Mouse (Mus musculus) heart, postnatal 36 days (tissue): ENCODE data around the gene Kif1c. TPM values are rescaled to one million over a fixed set of nuclear protein-coding genes. Genes with fewer than 3 reads are reported as not detected.
A peak's percentile ranks its signal among the peaks of the same experiment; 100 is the strongest.
"Not testable (repeated sequence)": the region's sequence is repeated elsewhere in the genome, so short reads cannot be mapped to it uniquely, and the experiment has no call there.

Experiments
- DNase-seq, 2 experiments: peaks; one replicate each; pipeline ENCODE4 v3.0.0; 2021 to 2022
- intact Hi-C: fragments of 180-260 bp; cut with DNase I; formaldehyde crosslinking; loops from one replicate; pipeline ENCODE4 v1.15.1; 2025
- microRNA-seq, 2 experiments: library from miRNA; unstranded; fragments of <30 nt; microRNA quantifications; one replicate each; pipeline ENCODE4 v1.2.0; 2021; ENCODE audit warnings: borderline number of aligned reads in 2 of 2
- total RNA-seq, 2 experiments: library from RNA; stranded (reverse); gene quantifications; 2 replicates each; pipeline ENCODE4 v1.2.3; 2021

Gene Kif1c
- total RNA-seq, 2 experiments from 2014 or later = 469 to 490 TPM

DNA sequence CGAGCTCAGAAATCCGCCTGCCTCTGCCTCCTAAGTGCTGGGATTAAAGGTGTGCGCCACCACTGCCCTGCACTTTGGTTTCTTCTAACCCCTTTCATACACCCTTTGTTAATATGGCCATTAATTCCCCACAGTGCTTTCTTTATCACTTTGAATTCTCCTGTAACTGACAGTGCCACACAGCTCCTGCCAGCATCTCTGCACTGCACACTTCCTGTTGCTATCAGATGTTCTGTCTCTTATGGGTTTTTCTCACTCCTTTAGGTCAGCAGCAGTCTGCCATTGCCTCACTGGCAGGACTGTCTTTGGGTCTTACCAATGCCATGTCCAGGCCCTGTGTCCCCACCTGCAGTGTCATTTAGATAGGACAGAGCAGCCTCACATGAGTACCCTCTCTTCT is 70.5 kb downstream of the Kif1c start:
- no peak for DNase-seq
- intact Hi-C loops = no loop called here

DNA sequence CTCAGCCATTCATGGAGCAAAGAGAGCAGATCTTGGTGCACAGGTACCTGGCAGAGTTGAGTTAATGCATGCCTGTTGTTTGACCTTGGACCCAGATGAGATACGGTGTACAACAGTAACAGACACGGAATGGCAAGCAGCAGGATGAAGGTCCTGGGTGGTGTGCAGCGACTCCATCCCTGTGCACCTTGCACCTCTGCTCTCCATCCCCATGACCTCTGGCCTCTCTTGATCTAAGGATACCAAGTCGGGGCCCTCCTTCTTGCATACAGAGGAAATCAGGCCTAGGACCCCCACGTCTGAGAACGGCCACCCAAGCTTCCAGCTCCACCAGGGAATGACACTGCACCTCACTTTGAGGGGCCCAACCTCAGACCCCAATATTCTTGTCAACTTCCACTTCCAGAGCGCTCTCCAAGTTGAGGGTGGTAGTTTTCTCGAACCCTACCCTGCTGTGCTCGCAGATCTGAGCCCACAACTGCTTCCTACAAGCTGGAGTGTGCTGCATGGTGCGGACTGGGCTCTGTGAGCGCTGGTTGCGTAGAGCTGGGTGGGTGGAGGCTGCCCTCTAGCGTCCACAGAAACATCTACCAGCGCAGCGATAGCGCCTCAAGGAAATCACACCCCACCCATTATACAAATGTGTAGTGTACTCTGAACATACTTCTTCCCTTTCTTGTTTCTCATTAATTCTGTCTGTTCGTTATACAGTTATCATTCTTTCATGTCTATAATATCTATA is 76.7 kb downstream of the Kif1c start:
- intact Hi-C loops = loop anchor here (1.0 kb wide), 1 partner anchor 38 kb away; no protein-coding TSS in a partner anchor
- peak; percentile 68 to 72 for DNase-seq

- intact Hi-C loops = loop anchor here (1.0 kb wide), 1 partner anchor 38 kb away; no protein-coding TSS in a partner anchor
- no peak for DNase-seq
Measured at GRCm38 (mm10) chr11:70777634-70778033, 77.3 kb downstream of the Kif1c start.

- DNase-seq, intact Hi-C loops: not testable (repeated sequence)
Measured at GRCm38 (mm10) chr11:70778058-70778457, 77.7 kb downstream of the Kif1c start.

Small RNA genes within 50 kb of the gene (microRNA-seq; reads per million reads assigned to microRNA genes)
- gene Gm22760 (0 reads per million in 2 experiments), gene Mir6925 (0 to 2.7 reads per million in 2 experiments)

Other genes starting within 250 kb of the Kif1c start
- 1 to 10 TPM; 8.9 to 9.7 TPM for gene Med11, start 248.6 kb upstream of the Kif1c start, total RNA-seq
- 1 to 10 TPM; 1.8 to 2.2 TPM for gene Zmynd15, start 241.1 kb upstream of the Kif1c start, total RNA-seq
- gene Cxcl16, start 240.6 kb upstream of the Kif1c start, total RNA-seq = 10 to 100 TPM in 1 of 2 experiments, 1 to 10 TPM in 1; 9.6 to 10.9 TPM
- gene Tm4sf5, start 195.3 kb upstream of the Kif1c start, total RNA-seq = 1 to 10 TPM in 1 of 2 experiments, under 1 TPM in 1; 0.70 to 1.3 TPM
- not detected for gene Vmo1, start 185.9 kb upstream of the Kif1c start, total RNA-seq
- gene Gltpd2, start 181.4 kb upstream of the Kif1c start, total RNA-seq = not detected
- gene Psmb6, start 175.2 kb upstream of the Kif1c start, total RNA-seq = 100 to 1,000 TPM; 230 to 233 TPM
- gene Gm40193, start 167.6 kb upstream of the Kif1c start, total RNA-seq = not detected
- 1 to 10 TPM; 6.3 to 6.5 TPM for gene Pld2, start 160.5 kb upstream of the Kif1c start, total RNA-seq
- gene Mink1, start 137.7 kb upstream of the Kif1c start, total RNA-seq = 10 to 100 TPM; 43.9 to 49.4 TPM
- not detected for gene 4930544D05Rik, start 84.7 kb upstream of the Kif1c start, total RNA-seq
- not detected for gene Chrne, start 81.3 kb upstream of the Kif1c start, total RNA-seq
- under 1 TPM; 0.16 to 0.17 TPM for gene Gp1ba, start 61.4 kb upstream of the Kif1c start, total RNA-seq
- gene Rnf167, start 53.3 kb upstream of the Kif1c start, total RNA-seq = 10 to 100 TPM; 52.5 to 57.9 TPM
- 100 to 1,000 TPM; 570 to 607 TPM for gene Slc25a11, start 53.1 kb upstream of the Kif1c start, total RNA-seq
- gene Pfn1, start 45.9 kb upstream of the Kif1c start, total RNA-seq = 100 to 1,000 TPM; 283 to 296 TPM
- gene Eno3, start 43.3 kb upstream of the Kif1c start, total RNA-seq = 1,000 to 10,000 TPM; 1,887 to 1,957 TPM
- 10 to 100 TPM; 95.0 to 98.6 TPM for gene Spag7, start 31.1 kb upstream of the Kif1c start, total RNA-seq
- 10 to 100 TPM; 39.2 to 39.6 TPM for gene Camta2, start 12.4 kb upstream of the Kif1c start, total RNA-seq
- gene Inca1, start 393 bp upstream of the Kif1c start, total RNA-seq = 1 to 10 TPM; 4.5 to 6.3 TPM
- 1 to 10 TPM; 6.5 to 6.7 TPM for gene Zfp3, start 63.7 kb downstream of the Kif1c start, total RNA-seq
- gene Scimp, start 112.0 kb downstream of the Kif1c start, total RNA-seq = under 1 TPM; 0.47 to 0.89 TPM
- 10 to 100 TPM; 35.9 to 36.5 TPM for gene Rabep1, start 144.2 kb downstream of the Kif1c start, total RNA-seq